ENCODE assay signal across 25 mouse cellular contexts in the genomic region with DNA sequence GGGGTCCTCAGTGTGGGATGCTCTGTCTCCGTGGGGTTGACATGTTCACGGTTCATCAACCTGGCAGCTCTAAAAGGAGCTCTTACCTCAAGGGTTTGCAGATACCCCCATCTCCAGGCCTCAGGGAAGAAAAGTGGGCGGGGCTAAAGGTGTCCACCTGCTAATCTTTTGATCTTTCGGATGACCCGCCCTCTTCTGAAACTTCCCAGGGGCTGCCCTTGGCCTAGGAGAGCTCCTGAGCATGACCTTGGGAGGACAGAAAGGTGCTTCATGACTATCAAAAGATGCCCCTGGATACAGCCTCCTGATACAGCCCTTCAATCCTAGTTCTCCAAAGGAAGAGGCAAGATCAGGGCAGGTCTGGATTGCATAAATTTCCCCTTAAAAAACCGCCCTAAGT. TPM values are rescaled to one million over a fixed set of nuclear protein-coding genes. Genes with fewer than 3 reads are reported as not detected.
"Had no signal": no experiment of that assay in that cellular context is flagged by ENCODE, and none has a peak within 500 bp of the region (broad histone marks: within the 10 kb centered on the region; RNA-seq: fewer than 3 reads in every experiment).

No protein-coding gene starts in this region.

- H3K36me3 ChIP-seq: heart, embryonic 10.5 days; heart, embryonic 12.5 days; hindbrain, embryonic 10.5 days; hindbrain, embryonic 12.5 days; hindbrain, embryonic 15.5 days; intestine, embryonic 15.5 days; limb, embryonic 13.5 days had no signal

- H3K27me3 ChIP-seq: hindbrain, embryonic 12.5 days; intestine, embryonic 15.5 days; limb, embryonic 13.5 days had no signal

- H3K27ac ChIP-seq: gastrocnemius, adult 2 months; heart, embryonic 10.5 days; hindbrain, embryonic 15.5 days; hindbrain, postnatal 0 days; intestine, embryonic 15.5 days; layer of hippocampus, adult 2 months; left cerebral cortex, adult 2 months; limb, embryonic 13.5 days had no signal

- H3K4me3 ChIP-seq: gastrocnemius, adult 2 months; heart, embryonic 10.5 days; heart, embryonic 12.5 days; hindbrain, embryonic 10.5 days; hindbrain, embryonic 12.5 days; hindbrain, embryonic 15.5 days; intestine, embryonic 15.5 days; layer of hippocampus, adult 2 months; left cerebral cortex, adult 2 months; limb, embryonic 13.5 days had no signal

- ATAC-seq: hindbrain, postnatal 0 days; intestine, embryonic 15.5 days; intestine, postnatal 0 days had no signal

- H3K9ac ChIP-seq: heart, embryonic 12.5 days; hindbrain, embryonic 12.5 days; hindbrain, embryonic 15.5 days; intestine, embryonic 15.5 days; limb, embryonic 13.5 days had no signal

- DNase-seq: gastrocnemius, adult 2 months; gastrocnemius, postnatal 10 days; gastrocnemius, postnatal 25 days; heart, adult 18-20 months; heart, postnatal 10 days; heart, postnatal 4 days; kidney, adult 18-20 months; kidney, adult 8-10 months; kidney, postnatal 10 days; kidney, postnatal 25 days; kidney, postnatal 4 days; liver had no signal

- H3K4me2 ChIP-seq: heart, embryonic 12.5 days; hindbrain, embryonic 12.5 days; hindbrain, embryonic 15.5 days; intestine, embryonic 15.5 days; limb, embryonic 13.5 days; liver, embryonic 11.5 days had no signal

- H3K9me3 ChIP-seq: heart, embryonic 10.5 days; heart, embryonic 12.5 days; hindbrain, embryonic 10.5 days; hindbrain, embryonic 12.5 days; hindbrain, embryonic 15.5 days; intestine, embryonic 15.5 days; limb, embryonic 13.5 days had no signal

RNA-seq across cellular contexts. Expression of a gene that starts 3.1 kb away (rescaled TPM):
- total RNA-seq: granulocyte monocyte progenitor cell, adult 5-6 weeks had no signal
